Mouse (Mus musculus): ENCODE measurements at regions not wholly inside any gene's neighbourhood (a gene's known extent, or its start where the extent isn't known, plus 50 kb on each side); places are given as distances from the start of the nearest gene placed in this dataset.

GRCm38 (mm10) chr1:169060145-169060544 is 471.1 kb downstream of the Nuf2 start:
- ATAC-seq (replicated peaks; ENCODE audit: poor library complexity) = no peak

GRCm38 (mm10) chr1:169051863-169052257 is 479.4 kb downstream of the Nuf2 start:
- no peak for ATAC-seq (replicated peaks; ENCODE audit: poor library complexity)

- ATAC-seq (replicated peaks; ENCODE audit: poor library complexity) = no peak
These were observed 480.0 kb downstream of the Nuf2 start for GRCm38 (mm10) chr1:169051085-169051862.

- ATAC-seq (replicated peaks; ENCODE audit: poor library complexity) = no peak
These were observed 481.4 kb downstream of the Nuf2 start for GRCm38 (mm10) chr1:169049846-169050245.

GRCm38 (mm10) chr1:169046791-169047525 is 484.3 kb downstream of the Nuf2 start:
- no peak for ATAC-seq (replicated peaks; ENCODE audit: poor library complexity)

- no peak for ATAC-seq (replicated peaks; ENCODE audit: poor library complexity)
These were observed 497.7 kb downstream of the Nuf2 start for GRCm38 (mm10) chr1:169033517-169033916.

GRCm38 (mm10) chr1:169031849-169032542 is 499.3 kb downstream of the Nuf2 start:
- no peak for ATAC-seq (replicated peaks; ENCODE audit: poor library complexity)

GRCm38 (mm10) chr1:169027706-169028105 is 503.6 kb downstream of the Nuf2 start:
- no peak for ATAC-seq (replicated peaks; ENCODE audit: poor library complexity)

GRCm38 (mm10) chr1:169027241-169027640 is 504.0 kb downstream of the Nuf2 start:
- ATAC-seq (replicated peaks; ENCODE audit: poor library complexity) = 0 out of 2 replicates have a peak, but pooled peaks have one; percentile 20

- peak; percentile 20; the same call in 1 of the 2 replicates for ATAC-seq (replicated peaks; ENCODE audit: poor library complexity)
These were observed 506.7 kb downstream of the Nuf2 start for GRCm38 (mm10) chr1:169024531-169024930.

- ATAC-seq (replicated peaks; ENCODE audit: poor library complexity) = no peak
These were observed 539.6 kb downstream of the Nuf2 start for GRCm38 (mm10) chr1:168991506-168992244.

GRCm38 (mm10) chr1:168975037-168975698 is 543.1 kb upstream of the Pbx1 start:
- ATAC-seq (replicated peaks; ENCODE audit: poor library complexity) = no peak

GRCm38 (mm10) chr1:168969402-168969801 is 537.3 kb upstream of the Pbx1 start:
- ATAC-seq (replicated peaks; ENCODE audit: poor library complexity) = no peak

- ATAC-seq (replicated peaks; ENCODE audit: poor library complexity) = no peak
These were observed 535.3 kb upstream of the Pbx1 start for GRCm38 (mm10) chr1:168967334-168967733.

GRCm38 (mm10) chr1:168964467-168964904 is 532.4 kb upstream of the Pbx1 start:
- ATAC-seq (replicated peaks; ENCODE audit: poor library complexity) = no peak

- no peak for ATAC-seq (replicated peaks; ENCODE audit: poor library complexity)
These were observed 518.9 kb upstream of the Pbx1 start for GRCm38 (mm10) chr1:168950947-168951346.

GRCm38 (mm10) chr1:168924100-168924815 is 492.2 kb upstream of the Pbx1 start:
- ATAC-seq (replicated peaks; ENCODE audit: poor library complexity) = no peak

GRCm38 (mm10) chr1:168918331-168919076 is 486.4 kb upstream of the Pbx1 start:
- no peak for ATAC-seq (replicated peaks; ENCODE audit: poor library complexity)

GRCm38 (mm10) chr1:168908684-168909175 is 476.7 kb upstream of the Pbx1 start:
- ATAC-seq (replicated peaks; ENCODE audit: poor library complexity) = no peak
